Mouse (Mus musculus) embryonic facial prominence, embryonic 13.5 days (tissue): ENCODE data around the gene Gm17124. TPM values are rescaled to one million over a fixed set of nuclear protein-coding genes. Genes with fewer than 3 reads are reported as not detected.
"Not testable (repeated sequence)": the region's sequence is repeated elsewhere in the genome, so short reads cannot be mapped to it uniquely, and the experiment has no call there.

Source experiments
- ATAC-seq: fragments of 200-750 bp; cut with Nextera tagmentation; 2 replicates; pipeline ENCODE4 v1.8.0; 2017; ENCODE audit warnings: low read depth; ENCODE audit not compliant: insufficient number of reproducible peaks, insufficient read depth, low FRiP score, low TSS enrichment
- H3K27ac ChIP-seq: fragments of 300-500 bp; sonication (generic); 2 replicates; pipeline ENCODE4 v1.5.1; 2015; ENCODE audit warnings: moderate library complexity, mild to moderate bottlenecking, inconsistent platforms
- H3K27me3 ChIP-seq: fragments of 300-500 bp; sonication (generic); 2 replicates; pipeline ENCODE4 v1.6.1; 2015; ENCODE audit warnings: mild to moderate bottlenecking, inconsistent platforms
- H3K36me3 ChIP-seq: fragments of 300-500 bp; sonication (generic); 2 replicates; pipeline ENCODE4 v1.6.1; 2015; ENCODE audit warnings: mild to moderate bottlenecking, inconsistent platforms
- H3K4me1 ChIP-seq: fragments of 300-500 bp; sonication (generic); 2 replicates; pipeline ENCODE4 v1.6.1; 2015; ENCODE audit warnings: inconsistent platforms
- H3K4me2 ChIP-seq: fragments of 300-500 bp; sonication (generic); 2 replicates; pipeline ENCODE4 v1.6.1; 2015; ENCODE audit warnings: moderate library complexity, mild to moderate bottlenecking, inconsistent platforms
- H3K4me3 ChIP-seq: fragments of 300-500 bp; sonication (generic); 2 replicates; pipeline ENCODE4 v1.5.1; 2015; ENCODE audit warnings: mild to moderate bottlenecking, inconsistent platforms
- H3K9ac ChIP-seq: fragments of 300-500 bp; sonication (generic); 2 replicates; pipeline ENCODE4 v1.6.1; 2015; ENCODE audit warnings: mild to moderate bottlenecking, inconsistent platforms
- H3K9me3 ChIP-seq: fragments of 300-500 bp; sonication (generic); 2 replicates; pipeline ENCODE4 v1.6.1; 2016; ENCODE audit warnings: inconsistent platforms
- WGBS: fragments of 180-500 bp; shearing (Covaris S2); methylation state at CpG from one replicate; pipeline ENCODE4 v1.1.7; 2015; ENCODE audit warnings: mixed read lengths; 5-methylcytosine and 5-hydroxymethylcytosine counted together
- microRNA-seq: library from miRNA; unstranded; fragments of <30 nt; microRNA quantifications from one replicate; pipeline ENCODE4, GENCODE M21; 2016
- polyA plus RNA-seq: library from polyadenylated mRNA; unstranded; fragments of >200 nt; fragmentation: Nextera tagmentation; extraction: Ambion mirVana; gene quantifications from 2 replicates; pipeline ENCODE4 v1.2.1, GENCODE M21; 2015

Gene Gm17124
- not detected in 2 replicates for polyA plus RNA-seq

- no CpG with 5 or more reads among the region's 3 CpGs for WGBS
- not testable (repeated sequence) for H3K9me3 ChIP-seq, ATAC-seq, H3K27me3 ChIP-seq, H3K4me3 ChIP-seq, H3K4me1 ChIP-seq, H3K4me2 ChIP-seq, H3K27ac ChIP-seq, H3K36me3 ChIP-seq, H3K9ac ChIP-seq
Observed at GRCm38 (mm10) chr14:42599782-42600181, at the start of gene Gm17124. TSS of gene Gm17124 (minus strand) at chr14:42599882.

- not testable (repeated sequence) for H3K36me3 ChIP-seq, H3K9ac ChIP-seq, H3K9me3 ChIP-seq, H3K27me3 ChIP-seq, ATAC-seq, H3K4me3 ChIP-seq, H3K4me1 ChIP-seq, H3K27ac ChIP-seq, H3K4me2 ChIP-seq
- 86% methylated on average over 1 of the region's 2 CpGs for WGBS
Observed at GRCm38 (mm10) chr14:42641817-42642216, 42.1 kb upstream of the Gm17124 start, which contains the start of gene Gm3633. TSS of gene Gm3633 (minus strand) at chr14:42641917.

Small RNA genes within 50 kb of the gene (microRNA-seq; reads per million reads assigned to microRNA genes)
- gene Gm23620 (not detected), gene Gm25228 (not detected)

Other genes with a start within 250 kb of the Gm17124 start
- not detected in 2 replicates for gene Gm8005, start 160.2 kb downstream of the Gm17124 start, polyA plus RNA-seq
- gene Gm8011, start 136.0 kb downstream of the Gm17124 start, polyA plus RNA-seq = not detected in 2 replicates
- gene Gm8020, start 97.5 kb downstream of the Gm17124 start, polyA plus RNA-seq = not detected in 2 replicates
- gene Gm8024, start 75.6 kb downstream of the Gm17124 start, polyA plus RNA-seq = not detected in 2 replicates
- gene Gm3633, start 42.0 kb upstream of the Gm17124 start, polyA plus RNA-seq = not detected in 2 replicates
- not detected in 2 replicates for gene Gm10378, start 56.1 kb upstream of the Gm17124 start, polyA plus RNA-seq
- not detected in 2 replicates for gene Gm3015, start 168.9 kb upstream of the Gm17124 start, polyA plus RNA-seq
- gene Gm10377, start 198.1 kb upstream of the Gm17124 start, polyA plus RNA-seq = not detected in 2 replicates